Mouse (Mus musculus): ENCODE data around the gene Nos1. TPM values are rescaled to one million over a fixed set of nuclear protein-coding genes. Genes with fewer than 3 reads are reported as not detected.

The Nos1 gene
- polyA plus RNA-seq, 1 experiment from 2014 or later, result 0.07 TPM

DNA sequence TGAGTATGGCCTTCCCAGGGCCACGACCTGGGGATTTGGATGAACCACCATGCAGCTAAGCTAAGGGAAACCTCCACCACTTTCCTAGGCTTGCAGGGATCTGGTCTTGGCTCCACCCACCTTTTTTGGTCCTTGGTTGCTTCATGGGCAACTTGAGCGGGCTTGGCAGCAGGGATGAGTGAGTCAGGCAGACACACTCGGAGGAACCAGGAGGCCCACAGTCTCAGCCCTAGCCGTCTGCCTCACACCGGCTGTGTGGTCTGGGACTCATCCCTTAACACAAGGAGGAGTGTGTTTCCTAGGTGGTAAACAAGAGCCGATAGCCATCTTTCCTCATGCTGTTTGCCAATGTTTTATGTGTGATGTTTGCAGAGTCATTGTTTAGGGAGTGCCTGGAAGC, 9.2 kb downstream of the Nos1 start:
- 47% methylated on average over 6 of the region's 6 CpGs for WGBS (ENCODE audit: insufficient replicate concordance)
- H3K4me1 ChIP-seq (ENCODE audit: control insufficient read depth, low read depth, low read length), result no peaks in the 10 kb centered on the region
- no peak overlapping the region for H3K27ac ChIP-seq (ENCODE audit: low read length)

DNA sequence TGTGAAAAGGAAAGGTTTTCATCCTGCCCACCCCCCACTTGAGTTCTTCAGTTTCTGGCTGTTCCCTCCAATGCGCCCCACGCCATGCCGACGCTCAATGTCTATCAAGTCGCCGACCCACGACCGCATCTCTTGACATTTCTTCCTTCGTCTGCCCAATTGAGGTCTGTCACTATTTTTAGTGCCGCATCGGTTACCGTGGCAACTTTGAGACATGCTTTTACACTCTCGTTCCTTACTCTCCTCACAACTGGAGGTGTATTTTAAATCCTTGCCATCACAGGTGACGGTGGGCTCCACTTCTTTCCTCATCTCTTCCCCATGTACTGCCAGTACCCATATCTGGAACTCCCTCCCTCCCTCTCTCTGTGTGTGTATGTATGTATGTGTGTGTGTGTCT, 11.0 kb downstream of the Nos1 start:
- 81% methylated on average over 14 of the region's 14 CpGs for WGBS (ENCODE audit: insufficient replicate concordance)
- ATAC-seq (ENCODE audit: low read depth), result no peak
- H3K27me3 ChIP-seq (ENCODE audit: control insufficient read depth, insufficient read depth, low read depth, low read length), result no peaks in the 10 kb centered on the region
- H3K27ac ChIP-seq (ENCODE audit: low read length), result no peak overlapping the region
- no peaks in the 10 kb centered on the region for H3K36me3 ChIP-seq (ENCODE audit: control insufficient read depth, insufficient read depth)
- H3K9ac ChIP-seq (ENCODE audit: low read depth, low read length), result no peak overlapping the region
- no peak overlapping the region for H3K4me2 ChIP-seq (ENCODE audit: low read depth, low read length)
- no peaks in the 10 kb centered on the region for H3K4me1 ChIP-seq (ENCODE audit: control insufficient read depth, low read depth, low read length)
- H3K4me3 ChIP-seq (ENCODE audit: low read depth, low read length), result no peak overlapping the region
- H3K9me3 ChIP-seq (replicated peaks; ENCODE audit: control insufficient read depth, low read length), result no peaks in the 10 kb centered on the region

More for the DNA sequence above, 9.2 kb downstream of the Nos1 start:
- Histone ChIP-seq H3K9me3 (replicated peaks; ENCODE audit: control insufficient read depth, low read length) (no peaks in the 10 kb centered on the region), H3K4me2 (ENCODE audit: low read depth, low read length) (no peak overlapping the region), H3K36me3 (ENCODE audit: control insufficient read depth, insufficient read depth) (no peaks in the 10 kb centered on the region), H3K9ac (ENCODE audit: low read depth, low read length) (no peak overlapping the region), H3K4me3 (ENCODE audit: low read depth, low read length) (no peak overlapping the region), H3K27me3 (ENCODE audit: control insufficient read depth, insufficient read depth, low read depth, low read length) (no peaks in the 10 kb centered on the region)
- no peak for ATAC-seq (ENCODE audit: low read depth)

DNA sequence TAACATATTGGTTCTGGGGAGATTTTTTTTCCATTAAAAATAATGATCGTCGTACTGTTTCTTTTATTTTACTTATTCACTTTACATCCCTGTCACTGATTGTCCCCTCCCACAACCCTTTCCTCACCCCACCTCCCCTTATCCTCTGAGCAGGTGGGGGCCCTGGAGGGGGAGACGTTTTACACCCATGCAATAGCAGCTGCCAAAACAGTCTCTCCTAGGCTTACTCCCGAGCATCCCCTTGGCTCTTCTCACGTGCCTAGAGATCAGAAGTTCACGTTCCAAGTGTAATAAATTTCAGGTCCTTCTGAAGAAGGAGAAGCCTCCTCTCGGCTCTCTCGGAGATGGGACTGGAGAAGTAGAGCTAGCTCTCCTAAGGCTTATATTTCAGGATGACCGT, 20.0 kb downstream of the Nos1 start:
- Histone ChIP-seq H3K36me3 (ENCODE audit: control insufficient read depth, insufficient read depth) (no peaks in the 10 kb centered on the region), H3K27me3 (ENCODE audit: control insufficient read depth, insufficient read depth, low read depth, low read length) (no peaks in the 10 kb centered on the region), H3K4me1 (ENCODE audit: control insufficient read depth, low read depth, low read length) (no peaks in the 10 kb centered on the region; the same call in 1 of the 2 replicates), H3K9me3 (replicated peaks; ENCODE audit: control insufficient read depth, low read length) (no peaks in the 10 kb centered on the region), H3K27ac (ENCODE audit: low read length) (no peak overlapping the region), H3K9ac (ENCODE audit: low read depth, low read length) (no peak overlapping the region), H3K4me3 (ENCODE audit: low read depth, low read length) (no peak overlapping the region), H3K4me2 (ENCODE audit: low read depth, low read length) (no peak overlapping the region)
- no peak for ATAC-seq (ENCODE audit: low read depth)
- WGBS (ENCODE audit: insufficient replicate concordance), result 57% methylated on average over 9 of the region's 9 CpGs

GRCm38 (mm10) chr5:117802071-117802521, 21.3 kb downstream of the Nos1 start:
- no peak overlapping the region for H3K4me3 ChIP-seq (ENCODE audit: low read depth, low read length)
- H3K9ac ChIP-seq (ENCODE audit: low read depth, low read length), result no peak overlapping the region
- 68% methylated on average over 11 of the region's 11 CpGs for WGBS (ENCODE audit: insufficient replicate concordance)
- no peak overlapping the region for H3K4me2 ChIP-seq (ENCODE audit: low read depth, low read length)
- no peaks in the 10 kb centered on the region for H3K36me3 ChIP-seq (ENCODE audit: control insufficient read depth, insufficient read depth)
- no peak overlapping the region for H3K27ac ChIP-seq (ENCODE audit: low read length)
- H3K9me3 ChIP-seq (replicated peaks; ENCODE audit: control insufficient read depth, low read length), result no peaks in the 10 kb centered on the region
- no peaks in the 10 kb centered on the region for H3K27me3 ChIP-seq (ENCODE audit: control insufficient read depth, insufficient read depth, low read depth, low read length)
- H3K4me1 ChIP-seq (ENCODE audit: control insufficient read depth, low read depth, low read length), result no peaks in the 10 kb centered on the region; the same call in 1 of the 2 replicates
- no peak for ATAC-seq (ENCODE audit: low read depth)

DNA sequence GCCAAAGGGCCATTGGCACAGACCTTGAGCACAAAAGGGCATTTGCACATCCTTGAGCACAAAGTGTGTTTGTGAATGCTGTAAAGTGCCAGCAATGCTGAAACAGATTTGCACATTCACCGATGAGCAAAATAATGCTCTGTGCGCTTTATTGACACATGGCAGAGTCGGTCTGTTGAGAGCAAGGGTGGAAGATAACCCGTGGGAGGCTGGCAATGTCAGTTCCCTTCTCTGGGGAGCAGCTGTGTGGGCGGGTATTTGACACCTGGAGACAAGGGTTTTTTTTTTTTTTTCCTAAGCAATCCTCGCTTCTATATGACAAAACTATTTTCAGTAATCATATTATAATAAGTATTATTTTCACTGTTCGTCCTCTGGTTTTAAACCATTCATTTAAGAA, 22.7 kb downstream of the Nos1 start:
- Histone ChIP-seq H3K27me3 (ENCODE audit: control insufficient read depth, insufficient read depth, low read depth, low read length) (no peaks in the 10 kb centered on the region), H3K9ac (ENCODE audit: low read depth, low read length) (no peak overlapping the region), H3K36me3 (ENCODE audit: control insufficient read depth, insufficient read depth) (no peaks in the 10 kb centered on the region), H3K9me3 (replicated peaks; ENCODE audit: control insufficient read depth, low read length) (no peaks in the 10 kb centered on the region), H3K4me1 (ENCODE audit: control insufficient read depth, low read depth, low read length) (no peaks in the 10 kb centered on the region; the same call in 1 of the 2 replicates), H3K27ac (ENCODE audit: low read length) (no peak overlapping the region), H3K4me3 (ENCODE audit: low read depth, low read length) (no peak overlapping the region), H3K4me2 (ENCODE audit: low read depth, low read length) (no peak overlapping the region)
- no peak for ATAC-seq (ENCODE audit: low read depth)
- 44% methylated on average over 7 of the region's 7 CpGs for WGBS (ENCODE audit: insufficient replicate concordance)

- no peak overlapping the region for H3K9ac ChIP-seq (ENCODE audit: low read depth, low read length)
- no peaks in the 10 kb centered on the region for H3K27me3 ChIP-seq (ENCODE audit: control insufficient read depth, insufficient read depth, low read depth, low read length)
- no peaks in the 10 kb centered on the region for H3K9me3 ChIP-seq (replicated peaks; ENCODE audit: control insufficient read depth, low read length)
- H3K4me2 ChIP-seq (ENCODE audit: low read depth, low read length), result no peak overlapping the region
- H3K4me1 ChIP-seq (ENCODE audit: control insufficient read depth, low read depth, low read length), result no peaks in the 10 kb centered on the region
- H3K27ac ChIP-seq (ENCODE audit: low read length), result no peak overlapping the region
- H3K36me3 ChIP-seq (ENCODE audit: control insufficient read depth, insufficient read depth), result no peaks in the 10 kb centered on the region
- no peak overlapping the region for H3K4me3 ChIP-seq (ENCODE audit: low read depth, low read length)
- WGBS (ENCODE audit: insufficient replicate concordance), result 73% methylated on average over 7 of the region's 7 CpGs
- no peak for ATAC-seq (ENCODE audit: low read depth)
Observed at GRCm38 (mm10) chr5:117810930-117811329, 30.1 kb downstream of the Nos1 start.

DNA sequence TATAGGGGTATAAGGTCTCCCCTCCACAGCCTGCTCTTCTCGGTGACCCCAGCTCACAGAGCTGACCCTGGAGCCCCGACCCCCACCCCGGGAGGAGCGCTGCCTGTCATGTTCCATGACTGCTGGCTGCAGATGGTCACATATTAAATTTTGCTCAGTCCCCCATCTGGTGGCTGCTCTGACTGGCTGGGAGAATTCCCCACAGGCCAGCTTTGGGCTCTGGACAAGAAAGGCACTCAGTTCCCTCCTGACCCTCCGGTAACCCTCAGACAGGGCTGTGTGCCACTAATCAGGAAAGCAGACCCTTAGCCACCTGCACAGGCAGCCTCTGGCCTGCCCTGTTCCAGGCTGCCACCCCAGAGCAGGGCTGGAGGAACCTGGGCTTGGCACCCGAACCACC, 38.0 kb downstream of the Nos1 start:
- H3K36me3 ChIP-seq (ENCODE audit: control insufficient read depth, insufficient read depth), result no peaks in the 10 kb centered on the region
- H3K27ac ChIP-seq (ENCODE audit: low read length), result no peak overlapping the region
- H3K4me2 ChIP-seq (ENCODE audit: low read depth, low read length), result no peak overlapping the region
- no peaks in the 10 kb centered on the region for H3K4me1 ChIP-seq (ENCODE audit: control insufficient read depth, low read depth, low read length)
- no peaks in the 10 kb centered on the region for H3K9me3 ChIP-seq (replicated peaks; ENCODE audit: control insufficient read depth, low read length)
- no peak overlapping the region for H3K9ac ChIP-seq (ENCODE audit: low read depth, low read length)
- 63% methylated on average over 6 of the region's 6 CpGs for WGBS (ENCODE audit: insufficient replicate concordance)
- no peak overlapping the region for H3K4me3 ChIP-seq (ENCODE audit: low read depth, low read length)
- H3K27me3 ChIP-seq (ENCODE audit: control insufficient read depth, insufficient read depth, low read depth, low read length), result no peaks in the 10 kb centered on the region
- no peak for ATAC-seq (ENCODE audit: low read depth)

GRCm38 (mm10) chr5:117820445-117820844, 39.6 kb downstream of the Nos1 start:
- 57% methylated on average over 7 of the region's 7 CpGs for WGBS (ENCODE audit: insufficient replicate concordance)
- Histone ChIP-seq H3K4me2 (ENCODE audit: low read depth, low read length) (no peak overlapping the region), H3K9me3 (replicated peaks; ENCODE audit: control insufficient read depth, low read length) (no peaks in the 10 kb centered on the region), H3K27ac (ENCODE audit: low read length) (no peak overlapping the region), H3K27me3 (ENCODE audit: control insufficient read depth, insufficient read depth, low read depth, low read length) (no peaks in the 10 kb centered on the region), H3K9ac (ENCODE audit: low read depth, low read length) (no peak overlapping the region), H3K36me3 (ENCODE audit: control insufficient read depth, insufficient read depth) (no peaks in the 10 kb centered on the region), H3K4me1 (ENCODE audit: control insufficient read depth, low read depth, low read length) (no peaks in the 10 kb centered on the region), H3K4me3 (ENCODE audit: low read depth, low read length) (no peak overlapping the region)
- no peak for ATAC-seq (ENCODE audit: low read depth)

- 74% methylated on average over 9 of the region's 9 CpGs for WGBS (ENCODE audit: insufficient replicate concordance)
- H3K27ac ChIP-seq (ENCODE audit: low read length), result no peak overlapping the region
- H3K27me3 ChIP-seq (ENCODE audit: control insufficient read depth, insufficient read depth, low read depth, low read length), result no peaks in the 10 kb centered on the region
- H3K36me3 ChIP-seq (ENCODE audit: control insufficient read depth, insufficient read depth), result no peaks in the 10 kb centered on the region
- ATAC-seq (ENCODE audit: low read depth), result no peak
- H3K4me3 ChIP-seq (ENCODE audit: low read depth, low read length), result no peak overlapping the region
- no peak overlapping the region for H3K9ac ChIP-seq (ENCODE audit: low read depth, low read length)
- H3K4me2 ChIP-seq (ENCODE audit: low read depth, low read length), result no peak overlapping the region
- H3K9me3 ChIP-seq (replicated peaks; ENCODE audit: control insufficient read depth, low read length), result no peaks in the 10 kb centered on the region
- no peaks in the 10 kb centered on the region for H3K4me1 ChIP-seq (ENCODE audit: control insufficient read depth, low read depth, low read length)
Observed at GRCm38 (mm10) chr5:117823811-117824210, 43.0 kb downstream of the Nos1 start.
